Mouse (Mus musculus): ENCODE data around the gene Mzt1.
"Not testable (repeated sequence)": the region's sequence is repeated elsewhere in the genome, so short reads cannot be mapped to it uniquely, and the experiment has no call there.

The Mzt1 gene

DNA sequence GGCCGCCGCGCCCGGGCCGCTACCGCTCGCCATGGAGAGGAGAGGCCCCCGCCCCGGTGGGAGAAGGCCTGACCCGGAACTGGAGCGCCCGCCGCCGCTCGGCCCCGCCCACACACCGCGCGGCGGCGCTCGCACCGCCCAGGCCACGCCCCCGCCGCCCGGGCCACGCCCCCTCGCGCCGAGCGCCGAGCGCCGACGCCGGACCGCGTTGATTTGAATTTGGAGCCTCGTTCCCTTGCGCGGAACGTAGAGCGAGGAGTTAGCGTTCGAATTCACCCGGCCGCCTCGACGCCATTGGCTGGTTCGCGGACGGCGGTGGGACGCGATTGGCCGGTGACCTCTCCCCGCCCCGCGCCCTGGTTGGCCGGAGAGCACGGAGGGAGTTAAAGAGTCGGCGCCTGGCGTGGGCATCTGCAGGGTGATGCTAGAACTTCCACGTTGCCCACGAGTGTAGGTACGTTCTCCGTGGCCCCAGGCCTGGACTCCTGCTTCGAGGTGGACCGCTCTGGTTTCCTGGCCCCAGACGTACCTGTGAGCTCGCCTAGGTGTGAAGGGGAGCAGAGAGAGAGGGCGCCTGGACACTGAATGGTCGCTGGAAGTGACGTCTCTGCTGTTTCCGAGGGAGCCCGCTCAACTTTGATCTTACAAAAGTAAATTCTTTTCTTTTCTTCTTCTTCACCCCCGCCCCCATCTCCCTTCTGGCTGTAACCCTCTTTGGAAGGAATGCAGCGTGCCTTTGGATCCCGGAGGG lies at the start of gene Mzt1, which contains the start of gene Bora:
Mzt1 (minus strand) TSS at position 104 of the 751 bp plus-strand sequence.
Bora (plus strand) TSS at position 192 of the 751 bp plus-strand sequence.
- peak; percentile 81 to 89 for DNase-seq (ENCODE audit: low spot score in 2 of 2)

DNA sequence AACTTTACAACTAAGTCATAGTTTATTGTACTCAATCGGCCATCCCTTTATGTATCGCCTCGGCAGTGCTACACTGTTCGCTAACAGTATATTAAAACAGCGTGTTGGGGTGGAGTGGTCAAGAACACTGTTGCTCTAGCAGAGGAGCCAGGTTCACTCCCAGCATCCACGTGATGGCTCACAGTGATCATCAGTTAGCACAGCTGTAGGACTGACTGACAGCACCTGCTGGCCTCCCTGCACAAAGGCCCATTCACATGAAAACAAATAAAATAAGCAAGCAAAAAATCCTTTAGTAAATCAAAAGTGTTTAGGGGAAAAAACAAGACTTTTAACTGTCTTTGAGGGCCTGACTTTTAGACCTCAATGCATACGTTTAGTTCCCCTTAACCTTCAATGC lies 43.0 kb upstream of the Mzt1 start:
- DNase-seq (ENCODE audit: low spot score in 2 of 2), result no peak

DNA sequence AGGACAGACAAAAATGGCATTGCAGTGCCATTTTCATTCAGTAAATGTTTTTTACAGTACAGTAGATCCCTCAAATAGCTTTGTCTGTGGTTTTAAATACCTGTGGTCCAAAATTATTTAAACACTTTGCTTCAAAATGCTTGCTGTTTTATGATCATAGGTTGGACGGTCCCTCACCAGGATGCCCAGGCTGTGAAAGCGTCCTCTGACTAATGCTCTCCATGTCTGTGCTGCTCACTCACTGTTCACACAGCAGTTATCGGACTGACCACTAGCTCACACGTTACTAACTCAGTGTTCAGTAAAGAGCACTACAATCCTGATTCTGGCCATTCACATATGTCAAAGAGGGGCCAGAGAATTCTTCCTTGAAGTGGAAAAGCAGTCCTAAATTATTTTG lies 25.2 kb upstream of the Mzt1 start:
- DNase-seq (ENCODE audit: low spot score in 2 of 2), result no peak

DNA sequence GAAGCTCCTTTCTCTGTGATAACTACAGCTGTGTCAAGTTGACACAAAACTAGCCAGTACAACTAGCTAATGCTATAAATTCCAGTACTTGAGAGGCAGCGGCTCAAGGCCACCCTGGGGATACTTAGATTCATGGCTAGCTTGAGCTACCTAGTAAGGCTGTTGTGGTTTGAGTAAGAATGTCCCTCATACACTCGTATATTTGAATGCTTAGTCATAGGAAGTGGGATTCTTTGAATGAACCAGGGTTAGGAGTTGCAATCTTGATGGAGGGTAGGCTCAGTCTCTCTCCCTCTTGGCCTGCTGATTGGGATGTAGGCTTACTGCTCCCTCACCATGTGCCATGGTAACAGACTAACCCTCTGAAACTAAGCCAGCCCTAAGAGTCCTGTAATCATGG lies 17.2 kb upstream of the Mzt1 start:
- no peak for DNase-seq (ENCODE audit: low spot score in 2 of 2)

DNA sequence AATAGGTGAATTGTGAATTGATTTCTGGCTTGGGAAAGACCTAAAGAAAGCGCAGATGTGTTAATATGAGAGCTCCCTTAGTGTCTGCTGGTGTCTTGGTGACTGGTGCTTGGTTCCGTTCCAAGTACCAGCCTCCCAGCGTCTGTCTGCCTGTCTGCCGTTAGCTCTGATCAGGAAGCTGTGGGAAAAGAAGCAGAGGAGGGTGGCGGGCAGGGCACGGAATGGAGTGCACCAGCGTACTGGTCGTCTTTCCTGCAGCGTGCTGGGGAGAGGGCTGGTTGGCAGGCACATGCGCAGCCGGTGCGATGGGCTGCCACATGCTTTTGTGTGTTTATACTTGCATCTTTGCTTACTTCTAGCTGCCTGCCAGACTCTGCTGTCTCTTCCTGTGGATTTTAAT lies 14.7 kb upstream of the Mzt1 start:
- DNase-seq (ENCODE audit: low spot score in 2 of 2), result no peak

DNA sequence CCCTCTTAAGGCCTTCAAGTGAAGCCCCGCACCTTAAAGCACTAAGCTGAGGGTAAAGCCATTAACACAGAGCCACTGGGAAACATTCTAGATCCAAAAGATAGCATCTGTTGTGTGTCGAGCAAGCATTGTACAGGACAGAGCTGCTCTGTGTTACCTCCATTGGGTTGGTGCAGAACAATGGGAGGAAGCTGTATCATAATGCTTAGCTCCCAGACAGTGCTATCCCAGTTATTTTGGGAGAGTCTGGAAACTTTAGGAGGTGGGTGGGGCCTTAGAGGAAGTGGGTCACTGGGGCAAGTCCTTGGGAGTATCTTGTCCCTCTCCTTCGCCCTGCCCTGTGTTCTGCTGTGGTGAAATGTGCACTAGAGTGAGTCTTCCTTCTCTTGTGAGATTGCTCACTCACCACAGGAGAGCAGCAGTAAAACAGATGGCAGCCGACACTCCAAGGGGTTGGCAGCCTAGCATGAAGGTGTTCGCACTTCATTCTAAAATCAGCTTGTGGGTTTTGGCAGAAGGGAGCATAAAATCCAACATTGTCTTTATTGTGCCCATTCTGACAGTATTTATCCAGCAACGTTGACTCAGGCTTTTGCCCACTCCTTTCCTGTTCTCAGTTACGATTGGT lies 13.1 kb upstream of the Mzt1 start:
- no peak for DNase-seq (ENCODE audit: low spot score in 2 of 2)

DNA sequence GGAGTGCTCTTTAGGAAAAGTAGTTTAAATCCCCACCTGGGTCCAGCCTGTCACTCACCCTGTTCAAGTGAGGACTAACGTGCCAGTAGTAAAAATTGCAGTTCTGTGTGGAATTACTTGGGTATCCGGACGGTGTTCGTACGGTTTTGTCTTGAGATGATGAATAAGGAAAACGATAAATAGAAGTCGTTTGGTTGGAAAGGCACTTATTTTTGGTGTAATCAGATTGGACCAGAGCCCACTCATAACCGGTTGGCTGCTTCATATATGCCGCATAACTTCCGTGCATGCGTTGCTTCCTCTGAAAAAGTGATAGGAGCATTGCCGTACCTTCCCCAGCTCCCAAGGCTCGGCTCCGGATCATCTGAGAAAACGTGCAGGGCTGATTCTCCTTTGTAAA lies 848 bp upstream of the Mzt1 start:
- DNase-seq (ENCODE audit: low spot score in 2 of 2), result no peak

DNA sequence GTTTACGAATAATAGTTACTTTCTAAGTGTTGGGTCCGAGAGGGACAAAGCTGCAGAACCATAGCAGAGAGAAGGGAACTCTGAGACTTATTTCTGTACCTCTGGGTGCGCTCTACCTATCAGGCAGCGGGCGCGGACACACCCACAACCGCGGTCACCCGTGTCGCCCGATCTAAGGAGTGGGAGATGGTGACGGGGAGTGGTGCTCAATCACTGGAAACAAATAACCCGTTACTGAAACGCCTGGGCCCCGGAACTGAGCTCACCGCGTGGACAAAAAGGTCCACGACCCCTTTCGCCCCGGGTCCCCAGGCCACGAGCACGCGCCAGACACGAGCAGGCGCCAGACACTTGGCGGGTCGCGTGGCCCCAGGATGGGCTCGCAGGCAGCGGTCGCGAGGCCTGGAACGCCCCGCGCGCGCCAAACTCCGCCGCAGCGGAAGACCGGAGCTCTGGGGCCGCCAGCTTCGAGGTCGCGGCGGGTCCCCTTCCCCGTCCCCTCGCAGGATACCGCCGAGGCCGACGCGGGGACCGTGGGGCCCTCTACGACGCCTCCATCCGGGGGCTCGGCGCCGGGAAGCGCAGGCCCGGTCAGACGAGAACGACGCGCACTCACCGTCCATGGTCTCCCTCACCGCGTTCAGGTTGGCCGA lies 430 bp downstream of the Mzt1 start:
- no peak for DNase-seq (ENCODE audit: low spot score in 2 of 2)

DNA sequence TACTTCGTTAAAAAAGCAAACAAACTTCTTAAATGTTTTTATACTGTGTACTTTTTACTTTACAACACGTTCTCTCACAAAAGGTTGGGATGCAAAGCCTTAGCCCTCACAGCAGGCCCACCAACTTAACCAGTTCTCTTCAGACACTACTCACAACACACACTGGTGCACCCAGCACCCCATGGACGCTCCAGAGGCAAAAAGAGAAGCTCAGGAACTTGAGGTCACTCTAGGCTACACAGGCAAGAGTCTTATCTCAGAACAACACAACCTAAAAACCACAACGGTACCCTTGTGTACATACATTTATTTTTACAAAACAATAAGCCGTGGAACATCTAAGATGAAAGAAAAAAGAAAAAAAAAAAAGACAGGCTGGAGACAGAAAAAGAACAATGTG lies 1.2 kb downstream of the Mzt1 start:
- DNase-seq (ENCODE audit: low spot score in 2 of 2), result no peak

DNA sequence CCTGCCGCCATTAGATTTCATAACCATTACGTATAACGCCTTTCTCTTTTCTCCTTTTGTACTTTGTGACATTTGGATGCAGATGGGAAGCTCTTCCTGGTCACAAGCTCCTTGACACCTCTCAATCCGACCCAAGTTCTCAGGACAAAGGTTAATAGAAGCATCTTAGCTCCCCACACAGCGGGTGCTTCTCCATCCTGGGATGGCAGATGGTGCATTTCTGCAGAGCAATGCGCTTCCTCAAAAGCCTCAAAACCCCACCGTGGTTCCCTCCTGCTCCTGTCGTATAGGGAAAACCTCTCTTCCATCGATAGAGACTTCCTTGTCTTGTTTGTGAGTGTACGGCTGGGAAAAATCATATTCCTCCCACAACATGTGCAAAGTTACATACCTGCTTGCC lies 1.8 kb downstream of the Mzt1 start:
- DNase-seq (ENCODE audit: low spot score in 2 of 2), result no peak

DNA sequence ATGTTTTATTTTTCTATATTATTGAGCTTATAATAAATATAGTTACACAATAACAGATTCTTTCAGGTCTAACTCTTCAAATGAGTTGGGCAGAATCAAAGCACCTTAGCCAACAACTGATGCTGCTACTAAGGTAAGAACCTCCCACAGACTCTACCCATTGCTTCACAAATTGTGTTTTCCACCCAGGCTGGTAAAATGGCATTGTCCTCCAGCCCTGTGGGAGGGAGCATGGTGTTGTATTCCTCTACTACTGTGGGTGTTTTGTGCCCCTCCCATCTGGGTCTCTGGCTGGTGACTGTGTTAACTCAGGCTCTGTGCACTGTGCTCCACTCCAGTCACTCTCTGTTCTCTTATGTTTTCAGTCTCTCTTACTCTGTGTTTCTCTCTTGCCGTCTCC lies 2.4 kb downstream of the Mzt1 start:
- DNase-seq (ENCODE audit: low spot score in 2 of 2), result no peak

DNA sequence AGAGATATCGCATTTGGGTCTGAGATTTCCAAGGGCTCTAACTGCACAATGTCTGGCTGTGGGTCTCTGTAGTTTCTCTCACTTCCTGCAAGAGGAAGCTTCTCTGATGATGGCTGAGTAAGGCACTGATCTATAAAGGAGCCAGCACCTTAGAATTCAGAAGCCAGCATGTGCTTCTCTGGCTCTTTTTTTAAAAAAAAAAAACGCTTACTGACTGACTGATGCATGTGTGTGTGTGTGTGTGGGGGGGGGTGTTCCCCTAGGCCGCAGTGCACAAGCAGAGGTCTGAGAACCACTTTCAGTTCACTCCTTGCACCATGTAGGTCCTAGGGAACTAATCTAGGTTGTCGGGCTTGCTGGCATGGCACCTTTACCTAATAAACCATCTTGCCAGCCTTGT lies 4.5 kb downstream of the Mzt1 start:
- no peak for DNase-seq (ENCODE audit: low spot score in 2 of 2)

DNA sequence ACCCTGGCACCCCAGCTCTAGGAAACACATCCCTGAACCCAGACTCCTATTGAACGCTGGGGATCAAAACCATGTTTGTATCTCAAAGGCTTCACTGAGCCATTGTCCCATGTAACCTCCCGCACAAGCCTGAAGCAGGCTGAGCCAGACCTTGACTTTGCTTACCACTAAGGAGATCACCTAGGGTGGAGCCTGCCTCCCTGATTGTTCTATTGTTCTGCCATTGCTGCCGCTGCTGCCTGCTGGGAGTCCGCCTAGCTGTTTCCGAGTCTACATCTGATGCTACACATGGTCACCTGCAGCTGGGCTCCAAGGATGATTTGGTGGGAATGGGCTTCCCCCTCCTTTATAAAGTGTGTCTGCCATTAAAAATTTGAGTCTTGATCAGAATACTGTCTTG lies 6.6 kb downstream of the Mzt1 start:
- not testable (repeated sequence) for DNase-seq (ENCODE audit: low spot score in 2 of 2)

DNA sequence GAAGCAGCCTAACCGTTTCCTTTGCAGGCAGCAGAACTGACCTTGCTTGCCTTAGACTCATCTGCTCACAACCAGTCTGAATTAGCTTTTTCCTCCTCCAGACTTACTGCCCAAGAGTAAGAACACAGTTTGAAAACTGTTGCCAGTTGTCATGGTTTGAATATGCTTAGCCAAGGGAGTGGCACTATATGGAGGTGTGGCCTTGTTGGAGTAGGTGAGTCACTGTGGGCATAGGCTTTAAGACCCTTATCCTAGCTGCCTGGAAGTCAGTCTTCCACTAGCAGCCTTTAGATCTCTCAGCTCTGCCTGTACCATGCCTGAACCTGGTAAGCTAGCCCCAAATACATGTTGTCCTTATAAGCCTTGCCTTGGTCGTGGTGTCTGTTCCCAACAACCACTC lies 8.2 kb downstream of the Mzt1 start:
- no peak for DNase-seq (ENCODE audit: low spot score in 2 of 2)

DNA sequence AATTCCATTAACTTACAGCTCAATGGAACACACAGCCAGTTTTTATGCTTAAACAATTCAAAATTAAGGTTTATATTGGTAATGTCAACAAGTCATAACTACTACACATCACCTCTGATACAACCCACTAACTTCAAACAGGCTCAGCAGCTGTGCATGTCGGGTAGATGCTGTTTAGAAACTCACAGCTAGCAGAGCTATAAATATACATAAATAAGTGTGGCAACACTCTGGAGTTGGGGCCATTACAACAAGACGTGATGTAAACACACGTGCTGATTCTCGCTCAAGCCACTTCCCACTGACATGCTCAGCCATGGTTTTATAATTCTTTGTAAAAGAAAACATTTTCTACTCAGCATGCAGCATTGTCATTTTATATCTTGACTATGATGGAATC lies 9.9 kb downstream of the Mzt1 start:
- DNase-seq (ENCODE audit: low spot score in 2 of 2), result no peak

DNA sequence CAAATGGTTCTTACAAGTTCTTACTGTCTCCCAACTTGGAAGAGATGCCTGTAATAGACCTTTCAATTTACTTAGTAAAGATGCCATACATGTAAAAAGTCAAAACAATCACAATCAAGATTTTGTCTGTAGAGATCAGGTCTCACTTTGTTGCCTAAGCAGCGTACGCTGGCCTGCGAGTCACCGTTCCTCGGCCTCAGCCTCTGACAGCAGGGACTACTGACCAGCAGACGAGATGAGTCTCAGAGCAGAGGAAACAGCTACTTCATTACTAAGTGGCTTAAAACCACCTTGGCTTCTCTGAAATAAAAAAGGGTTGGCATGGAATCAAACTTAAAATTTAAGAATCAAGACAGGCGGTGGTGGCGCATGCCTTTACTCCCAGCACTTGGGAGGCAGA lies 11.1 kb downstream of the Mzt1 start:
- not testable (repeated sequence) for DNase-seq (ENCODE audit: low spot score in 2 of 2)

DNA sequence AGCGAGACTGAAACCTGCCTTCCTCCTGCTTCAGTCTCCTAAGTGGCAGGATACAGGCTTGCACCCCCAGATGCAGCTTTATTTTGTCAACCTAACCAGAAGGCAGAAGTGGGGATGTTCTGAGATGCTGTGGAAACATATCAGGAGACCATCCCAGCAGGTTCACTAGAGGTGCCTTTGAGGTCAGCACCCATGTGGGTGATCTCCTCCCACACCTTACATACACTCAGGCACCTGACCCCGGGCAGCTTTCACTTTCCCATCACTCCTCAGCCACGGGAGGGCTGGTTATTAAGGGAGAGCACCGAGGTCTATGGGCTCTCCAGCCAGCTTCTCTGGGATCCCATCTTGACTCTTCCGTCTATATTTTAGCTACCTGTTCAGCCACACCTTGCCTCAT lies 13.3 kb downstream of the Mzt1 start:
- no peak for DNase-seq (ENCODE audit: low spot score in 2 of 2)

DNA sequence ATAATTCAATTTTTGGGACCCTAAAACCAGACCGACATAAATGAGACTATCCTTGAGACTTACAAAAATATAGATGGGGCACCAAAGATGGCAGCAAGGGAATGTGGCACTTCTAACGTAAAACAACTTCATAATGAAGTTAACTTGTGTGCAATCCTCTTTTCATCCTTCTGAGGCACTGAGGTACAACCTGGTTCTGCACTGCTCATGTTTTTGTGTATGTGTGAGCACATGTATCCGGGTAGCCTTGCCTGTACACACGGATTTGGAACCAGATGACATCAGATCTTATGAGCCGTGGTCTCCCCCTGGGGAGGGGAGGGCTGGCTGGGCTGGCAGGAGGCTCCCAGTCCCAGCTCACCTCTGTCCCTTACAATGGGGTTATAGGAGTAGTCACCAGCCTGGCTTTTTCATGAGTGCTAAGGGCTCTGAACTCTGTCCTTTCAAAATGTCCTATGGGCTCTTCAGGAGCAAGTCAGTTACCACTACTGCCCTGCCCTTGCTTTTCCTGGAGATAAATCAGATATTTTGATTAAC lies 14.5 kb downstream of the Mzt1 start:
- DNase-seq (ENCODE audit: low spot score in 2 of 2), result no peak

DNA sequence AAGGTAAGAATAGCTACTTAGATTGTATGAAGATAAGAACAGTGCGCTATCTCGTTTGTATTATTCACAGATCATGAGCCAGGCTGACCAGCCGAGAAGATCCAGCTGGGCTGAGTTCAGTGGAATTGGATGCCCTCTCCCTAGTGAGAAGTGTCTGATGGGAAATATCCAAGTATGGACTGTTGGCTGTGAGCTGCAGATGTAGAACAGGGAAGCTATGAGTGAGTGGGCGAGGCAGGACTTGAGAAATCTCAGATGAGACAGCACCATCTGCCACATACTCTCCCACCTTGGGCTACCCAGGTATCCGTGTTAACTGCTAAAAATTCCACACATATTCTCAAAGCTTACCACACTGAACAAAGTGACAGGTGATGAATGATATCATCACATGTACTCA lies 15.9 kb downstream of the Mzt1 start:
- DNase-seq (ENCODE audit: low spot score in 2 of 2), result no peak

DNA sequence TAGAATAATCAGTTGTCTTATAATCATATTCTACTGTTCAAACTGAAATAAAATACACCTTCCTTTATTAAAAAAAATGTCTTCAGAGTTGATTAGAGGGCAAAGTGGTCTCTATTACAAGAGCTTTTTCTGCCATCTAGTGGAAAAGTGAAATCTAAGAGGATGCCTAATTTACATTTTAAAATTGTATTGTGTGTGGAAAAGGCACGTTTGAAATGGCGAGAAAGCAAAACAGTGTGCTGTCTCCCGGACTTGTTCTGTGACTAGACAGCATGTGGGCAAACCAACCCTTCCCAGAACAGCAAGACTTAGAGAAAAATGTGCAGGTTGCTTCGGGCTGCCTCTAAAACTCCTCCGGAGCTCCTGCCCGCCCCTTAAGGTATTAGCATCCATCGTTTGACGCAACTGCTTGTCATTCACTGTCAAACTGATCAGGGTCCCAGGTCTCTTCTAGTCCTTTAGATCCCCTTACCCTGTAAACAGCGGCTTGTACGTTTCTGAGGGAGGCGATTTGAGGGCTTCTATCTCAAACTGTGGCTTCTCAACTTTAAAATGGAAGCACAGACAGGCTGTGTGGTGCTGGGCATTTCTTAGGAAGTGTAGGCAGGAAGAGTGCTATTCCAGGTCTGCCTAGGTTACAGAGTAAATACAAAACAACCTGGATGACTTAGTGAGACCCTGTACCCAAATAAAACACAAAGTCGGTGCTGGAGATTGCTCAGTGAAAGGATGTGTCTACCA lies 23.4 kb downstream of the Mzt1 start:
- DNase-seq (ENCODE audit: low spot score in 2 of 2), result no peak

DNA sequence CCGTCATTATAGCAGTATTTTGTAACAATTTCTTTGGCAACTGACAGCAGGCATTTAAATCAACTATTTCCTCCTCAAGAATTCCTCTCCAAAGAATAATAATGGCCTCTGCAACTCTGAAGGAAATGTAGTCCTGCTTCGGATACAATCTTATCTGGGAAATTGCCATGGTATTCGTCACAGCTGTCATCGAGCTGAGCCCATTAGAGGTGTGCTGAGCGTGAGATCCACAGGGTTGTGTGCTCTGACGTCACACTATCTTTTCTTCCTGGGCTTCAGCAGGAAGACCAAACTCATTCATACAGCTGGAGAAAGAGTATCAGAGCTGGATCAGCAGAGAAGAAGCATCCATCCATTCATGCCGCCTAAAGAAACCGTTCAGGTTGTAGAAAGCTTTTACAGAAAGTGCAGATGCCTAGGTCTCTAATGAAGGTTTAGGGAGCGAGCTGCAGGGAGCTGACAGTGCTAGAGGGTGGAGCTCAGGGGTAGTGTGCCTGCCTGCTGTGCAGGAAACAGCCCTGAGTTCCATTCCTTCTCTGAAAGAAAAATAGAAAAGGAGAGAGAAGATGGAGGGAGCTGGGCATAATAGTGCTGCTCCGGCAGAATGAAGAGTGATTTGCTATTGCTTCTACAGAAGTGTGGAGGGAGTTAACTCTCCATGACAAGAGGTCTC lies 26.7 kb downstream of the Mzt1 start:
- no peak for DNase-seq (ENCODE audit: low spot score in 2 of 2)

DNA sequence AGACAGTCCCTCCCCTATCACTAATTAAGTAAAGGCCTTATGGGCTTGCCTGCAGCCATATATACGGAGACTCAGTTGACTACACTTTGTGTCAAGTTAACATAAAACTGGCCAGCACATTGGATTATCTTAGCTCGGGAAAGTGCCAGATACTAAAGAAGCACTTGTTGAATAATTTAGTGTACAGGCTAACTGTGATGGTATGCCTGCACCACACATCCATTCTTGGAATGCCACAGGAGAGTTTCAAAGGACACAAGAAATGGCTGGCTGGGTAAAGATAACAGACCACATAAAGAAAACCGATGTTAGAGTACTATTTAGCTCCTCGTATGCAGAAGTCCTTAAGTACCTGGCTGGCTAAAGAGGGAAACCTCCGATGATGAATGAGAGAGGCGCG lies 27.2 kb downstream of the Mzt1 start:
- no peak for DNase-seq (ENCODE audit: low spot score in 2 of 2)

Data from cerebellum, postnatal 4 days (tissue).